Mouse (Mus musculus) layer of hippocampus, postnatal 25 days (tissue): ENCODE results near the gene Rack1. TPM values are rescaled to one million over a fixed set of nuclear protein-coding genes. Genes with fewer than 3 reads are reported as not detected.
"Not testable (repeated sequence)": the region's sequence is repeated elsewhere in the genome, so short reads cannot be mapped to it uniquely, and the experiment has no call there.

Source experiments
- DNase-seq, 2 experiments: peaks; one replicate each; pipeline ENCODE4 v3.0.0; 2022; ENCODE audit warnings: mixed read lengths in 2 of 2, low spot score in 1 of 2; ENCODE audit errors: extremely low spot score in 1 of 2
- total RNA-seq, 2 experiments: library from RNA; stranded (reverse); gene quantifications; 2 replicates each; pipeline ENCODE4 v1.2.3; 2021

Gene Rack1
- total RNA-seq, 2 experiments from 2014 or later = 227 to 260 TPM

DNA sequence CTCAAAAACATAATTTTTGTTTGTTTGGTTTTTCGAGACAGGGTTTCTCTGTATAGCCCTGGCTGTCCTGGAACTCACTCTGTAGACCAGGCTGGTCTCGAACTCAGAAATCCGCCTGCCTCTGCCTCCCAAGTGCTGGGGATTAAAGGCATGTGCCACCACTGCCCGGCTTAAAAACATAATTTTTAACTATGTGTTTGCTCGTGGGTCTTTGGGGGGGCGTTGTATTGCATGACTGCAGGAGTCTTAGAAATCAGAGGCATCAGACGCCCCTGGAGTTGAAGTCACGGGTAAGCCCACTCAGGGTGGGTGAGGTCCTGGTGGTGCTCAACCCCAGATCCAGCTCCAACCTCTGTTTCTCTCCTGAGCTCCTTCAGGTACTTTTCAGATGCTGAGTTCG is 8.2 kb upstream of the Rack1 start:
- DNase-seq = not testable (repeated sequence)

DNA sequence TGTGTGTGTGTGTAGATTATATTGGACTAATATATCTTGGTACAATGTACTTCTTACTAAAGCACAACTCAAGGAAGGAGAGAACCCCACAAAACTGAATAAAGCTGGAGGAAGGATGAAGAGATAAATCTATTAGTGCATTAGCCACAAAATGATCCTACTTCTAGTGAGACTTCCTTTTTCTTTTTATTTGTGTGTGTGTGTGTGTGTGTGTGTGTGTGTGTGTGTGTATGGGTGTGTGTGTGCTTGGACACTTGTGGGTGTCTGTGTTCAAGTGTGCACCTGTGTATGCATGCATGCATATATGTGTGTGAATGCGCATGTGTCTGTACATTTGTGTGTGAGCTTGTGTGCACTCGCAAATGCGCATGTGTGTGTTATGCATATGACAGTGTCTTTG is 6.9 kb upstream of the Rack1 start:
- DNase-seq = no peak

DNA sequence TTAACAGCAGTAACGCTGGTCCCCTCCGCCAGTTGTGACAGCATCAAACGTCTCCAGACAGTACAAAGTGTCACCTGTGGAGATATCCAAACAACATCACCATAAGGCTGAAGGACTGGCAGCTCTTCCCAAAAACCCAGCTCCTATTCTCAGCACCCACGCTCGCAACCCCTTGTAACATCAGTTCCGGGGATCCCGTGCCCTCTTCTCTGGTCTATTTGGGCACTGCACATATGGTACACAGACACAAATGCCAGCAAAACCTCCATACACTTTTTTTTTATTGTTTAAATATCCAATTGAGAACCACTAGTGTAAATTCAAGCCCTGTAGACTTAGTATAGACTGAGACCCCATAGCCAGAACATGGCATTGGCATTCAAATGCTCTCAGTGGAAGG is 4.9 kb upstream of the Rack1 start:
- DNase-seq = no peak

DNA sequence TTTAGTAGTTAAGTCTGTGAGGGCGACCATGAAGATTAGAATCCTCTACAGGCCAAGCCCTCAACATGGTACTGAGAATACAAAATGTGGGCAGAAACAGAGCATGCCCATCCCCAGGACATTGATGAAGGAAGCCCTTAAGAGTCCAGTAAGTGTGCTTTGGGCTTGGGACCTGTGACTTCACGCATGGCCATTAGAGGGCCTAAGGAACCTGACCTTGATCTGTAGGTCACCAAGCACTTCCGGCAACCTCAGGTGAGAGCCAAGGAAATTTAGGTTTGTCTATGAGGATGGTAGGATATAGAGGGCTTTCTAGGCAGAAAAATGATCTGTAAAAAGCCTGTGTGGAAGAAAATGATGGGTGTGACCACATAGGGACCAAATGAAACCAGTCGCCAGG is 3.8 kb upstream of the Rack1 start:
- no peak for DNase-seq

DNA sequence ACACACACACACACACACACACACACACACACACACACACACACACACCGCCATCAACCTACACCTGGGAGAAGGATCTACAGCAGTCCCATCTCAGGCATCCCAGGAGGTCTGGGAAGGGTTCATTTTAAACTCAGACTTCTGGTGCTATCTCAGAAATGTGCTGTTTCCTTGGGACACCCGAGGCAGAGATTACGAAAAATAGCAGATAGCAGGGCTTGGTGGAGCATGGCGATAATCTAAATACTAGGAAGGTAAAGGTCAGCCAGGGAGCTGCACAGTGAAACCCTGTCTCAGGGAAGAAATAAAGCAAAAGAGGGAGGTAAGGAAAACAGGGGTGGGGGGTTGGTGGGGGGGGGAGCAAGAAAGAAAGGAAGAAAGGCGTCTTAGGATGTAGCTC is 2.8 kb upstream of the Rack1 start:
- DNase-seq = no peak

DNA sequence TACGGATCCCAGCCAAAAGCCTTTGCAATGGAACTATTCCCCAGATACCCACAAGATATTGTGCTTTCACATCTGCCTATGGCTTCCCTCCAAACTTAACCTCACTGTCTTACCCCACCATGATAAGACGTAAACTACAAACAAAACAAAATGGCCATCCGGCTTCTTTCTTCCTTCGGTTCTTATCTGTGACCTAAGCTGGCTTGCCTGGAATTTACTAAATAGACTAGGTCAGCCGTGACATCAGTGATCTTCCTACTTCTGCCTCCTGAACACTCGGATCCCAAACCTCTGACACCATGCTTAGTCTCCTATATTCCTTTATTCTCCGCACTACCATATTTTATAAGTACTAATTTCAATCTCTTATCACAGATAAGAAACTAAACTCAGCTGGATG is 1.8 kb upstream of the Rack1 start:
- DNase-seq = no peak

DNA sequence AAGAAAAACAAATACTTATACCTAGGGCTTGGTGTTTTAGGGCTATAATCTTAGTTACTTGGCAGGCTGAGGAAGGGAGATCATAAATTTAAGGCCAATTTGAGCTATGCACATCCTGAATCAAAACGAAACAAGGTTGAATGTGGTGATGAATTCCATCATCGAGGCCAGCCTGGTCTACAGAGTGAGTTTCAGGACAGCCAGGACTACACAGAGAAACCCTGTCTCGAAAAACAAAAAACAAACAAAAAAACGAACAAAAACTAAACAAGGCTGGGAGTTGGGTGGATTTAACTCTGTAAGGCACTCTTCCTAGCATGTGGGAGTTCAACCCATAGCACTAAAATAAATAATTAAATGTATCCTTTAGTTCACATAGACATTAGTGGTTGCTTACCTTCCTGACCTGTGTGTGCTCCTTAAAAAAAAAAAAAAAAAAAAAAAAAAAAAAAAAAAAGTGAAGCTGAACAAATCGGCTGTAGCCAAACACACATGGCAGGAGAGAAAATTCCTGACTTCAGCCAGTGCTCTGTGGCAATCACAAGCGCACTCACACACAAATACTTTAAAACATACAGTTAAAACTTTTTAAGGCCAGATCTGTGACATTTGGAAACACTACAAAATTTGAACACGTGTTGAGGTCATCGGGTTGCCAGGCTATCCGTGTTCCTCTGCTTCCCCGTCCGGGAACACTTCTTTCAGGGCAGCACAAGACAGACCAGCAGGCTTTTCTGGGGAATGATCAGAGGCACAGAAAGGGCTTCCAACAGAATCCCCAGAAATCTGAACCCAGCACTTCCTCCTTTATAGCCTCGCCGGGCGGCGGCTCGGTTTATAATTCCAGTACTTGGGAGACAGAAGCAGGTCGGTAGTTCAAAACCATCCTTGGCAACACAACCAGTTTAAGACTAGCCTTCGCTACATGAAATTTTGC is 880 bp upstream of the Rack1 start:
- DNase-seq = peak in 1 of 2 experiments; percentile 40

DNA sequence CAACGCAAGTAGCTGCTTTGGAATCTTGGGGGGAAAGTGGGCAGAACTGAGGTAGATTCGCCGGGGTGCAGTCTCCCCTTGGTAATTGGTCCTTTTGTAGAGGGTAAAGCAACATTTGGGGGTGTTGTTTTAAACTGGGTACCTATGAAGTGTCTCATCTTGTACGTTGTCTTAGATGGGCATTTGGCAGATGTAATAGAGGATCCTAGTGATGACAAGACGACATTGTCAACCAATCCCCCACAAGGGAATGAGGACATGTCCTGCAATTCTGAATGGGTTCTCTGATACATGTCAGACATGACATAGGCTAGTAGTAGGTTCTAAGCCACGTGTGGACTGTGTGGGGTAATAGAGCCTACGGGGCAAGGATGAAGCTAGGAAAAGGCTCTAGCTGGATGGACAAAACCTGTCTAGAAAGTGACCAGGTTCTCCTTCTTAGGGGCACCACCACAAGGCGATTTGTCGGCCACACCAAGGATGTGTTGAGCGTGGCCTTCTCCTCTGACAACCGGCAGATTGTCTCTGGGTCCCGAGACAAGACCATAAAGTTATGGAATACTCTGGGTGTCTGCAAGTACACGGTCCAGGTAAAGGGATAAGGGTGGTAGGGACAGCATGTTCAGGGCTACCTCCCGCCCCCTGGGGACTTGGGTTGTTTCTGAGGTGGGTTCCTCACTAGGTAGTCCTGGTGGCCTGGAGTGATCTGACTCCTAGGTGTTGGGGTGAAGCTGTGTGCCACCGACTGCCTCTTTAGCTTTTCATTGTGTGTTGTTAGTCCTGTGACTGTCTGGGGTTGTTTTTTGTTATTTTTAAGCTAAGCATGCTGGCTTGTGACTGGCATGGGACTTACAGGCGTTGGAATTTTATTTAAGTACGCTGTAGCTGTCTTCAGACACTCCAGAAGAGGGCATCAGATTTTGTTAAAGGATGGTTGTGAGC is 2.0 kb downstream of the Rack1 start:
- no peak for DNase-seq

DNA sequence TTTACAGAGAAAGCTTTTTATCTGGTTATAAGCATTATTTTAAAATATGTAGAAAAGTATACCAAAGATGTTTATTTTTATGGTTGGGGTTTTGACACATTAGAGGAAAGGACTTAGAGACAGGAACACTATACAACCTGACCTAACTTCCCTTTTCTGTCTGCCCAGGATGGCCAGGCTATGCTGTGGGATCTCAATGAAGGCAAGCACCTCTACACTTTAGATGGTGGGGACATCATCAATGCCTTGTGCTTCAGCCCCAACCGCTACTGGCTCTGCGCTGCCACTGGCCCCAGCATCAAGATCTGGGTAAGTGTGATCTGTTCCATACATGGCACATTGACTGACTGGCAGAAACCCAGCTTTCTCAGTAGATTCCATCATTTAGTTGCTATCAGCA is 3.9 kb downstream of the Rack1 start:
- no peak for DNase-seq

DNA sequence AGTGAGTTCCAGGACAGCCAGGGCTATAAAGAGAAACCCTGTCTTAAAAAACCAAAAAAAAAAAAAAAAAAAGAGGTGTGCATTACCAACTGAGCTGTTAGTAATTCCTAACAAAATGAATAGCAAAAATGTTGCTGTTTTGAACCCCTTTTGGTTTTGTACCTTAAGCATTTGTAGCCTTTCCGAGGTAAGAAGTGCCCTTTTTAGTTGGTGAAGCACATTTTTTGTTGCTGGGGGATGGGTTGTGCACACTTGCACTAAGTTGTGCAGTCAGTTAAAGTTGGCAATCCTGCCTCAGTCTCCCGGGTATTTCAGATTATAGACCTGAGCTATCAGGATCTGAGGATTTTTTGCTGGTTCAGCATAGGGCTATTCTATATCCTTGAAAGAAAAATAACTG is 4.8 kb downstream of the Rack1 start:
- no peak for DNase-seq

DNA sequence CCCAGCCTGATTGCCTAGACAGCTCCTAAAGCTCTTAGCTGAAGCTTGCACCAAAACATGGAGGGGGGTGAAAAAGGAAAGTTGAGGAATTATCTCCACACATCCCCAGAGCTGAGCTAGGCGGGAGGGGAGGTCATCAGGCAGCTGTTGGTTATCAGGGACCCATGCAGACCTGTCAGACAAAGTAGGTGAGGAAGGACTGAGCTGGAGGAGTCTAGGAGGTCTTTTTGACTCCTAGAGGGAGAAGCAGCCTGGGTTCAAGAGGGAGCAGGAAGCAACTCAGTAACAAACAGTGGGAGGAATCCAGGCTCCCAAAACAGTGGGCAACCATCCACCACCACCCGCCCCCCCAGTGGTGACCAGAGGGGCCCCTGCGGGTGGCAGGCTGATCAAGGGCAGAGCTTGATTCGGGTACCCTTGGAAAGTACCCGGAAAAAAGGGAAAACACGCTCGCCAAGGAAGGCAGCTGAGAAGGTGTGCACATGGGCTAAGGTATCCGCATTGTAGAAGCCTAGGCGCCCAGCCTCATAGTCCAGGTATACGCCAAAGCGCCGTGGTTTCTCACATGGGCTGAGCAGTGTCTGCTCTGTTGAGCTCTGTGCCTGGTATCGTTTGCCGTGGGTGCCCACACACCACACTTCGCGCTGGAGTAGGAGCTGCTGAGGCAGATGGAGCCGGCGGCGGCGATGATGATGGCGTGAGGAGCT is 6.9 kb downstream of the Rack1 start:
- peak; percentile 37 to 45 for DNase-seq

DNA sequence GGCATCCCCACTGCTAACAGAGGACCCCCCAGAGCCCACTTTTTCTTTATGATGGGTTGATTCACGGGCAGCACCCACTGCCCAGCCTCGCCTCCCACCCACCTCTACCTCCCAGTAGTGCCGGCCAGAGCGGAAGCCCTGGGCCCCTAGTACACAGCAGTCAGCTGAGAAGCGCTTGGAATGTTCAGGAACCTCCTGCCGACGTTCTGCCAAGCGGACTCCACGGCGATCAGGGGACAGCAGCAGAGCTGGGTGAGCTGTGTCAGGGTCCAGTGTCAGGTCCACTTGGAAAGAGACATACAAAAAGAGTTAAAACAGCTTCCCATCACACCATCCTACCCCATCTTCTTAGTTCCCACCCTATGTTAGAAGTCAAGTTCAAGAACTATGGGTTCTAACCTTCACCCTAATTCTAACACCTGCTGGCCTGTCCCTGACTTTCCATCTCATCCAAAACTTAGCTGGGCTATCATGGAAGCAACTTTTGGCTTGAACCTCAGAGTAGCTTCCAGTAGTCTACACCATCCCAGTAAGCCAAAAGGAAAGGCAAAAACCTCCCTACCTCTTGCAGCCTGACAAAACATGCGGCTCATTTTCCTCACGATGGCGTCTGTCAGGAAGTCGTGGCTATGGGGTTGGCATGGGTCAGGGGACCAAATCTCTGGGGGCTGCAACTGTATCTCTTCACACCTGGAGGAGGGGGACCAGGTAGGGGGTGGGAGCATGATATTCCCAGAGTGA is 7.6 kb downstream of the Rack1 start:
- no peak for DNase-seq

DNA sequence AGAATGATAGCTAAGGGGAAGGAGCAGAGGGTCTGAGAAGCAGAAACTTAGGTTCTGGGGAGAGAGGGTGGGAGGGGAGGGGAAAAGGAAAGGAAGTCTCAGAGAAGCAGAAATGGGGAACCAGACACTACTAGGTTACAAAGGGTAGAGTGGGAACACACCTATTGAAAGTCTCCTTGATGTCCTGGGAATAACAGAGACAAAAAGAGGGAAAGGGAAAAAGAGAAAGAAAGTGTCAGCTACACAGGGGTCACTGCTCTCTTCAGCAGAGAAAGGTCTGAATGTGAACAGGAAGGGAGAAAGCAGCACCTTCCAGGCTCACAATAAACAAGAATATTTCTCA is 8.1 kb downstream of the Rack1 start:
- DNase-seq = no peak

DNA sequence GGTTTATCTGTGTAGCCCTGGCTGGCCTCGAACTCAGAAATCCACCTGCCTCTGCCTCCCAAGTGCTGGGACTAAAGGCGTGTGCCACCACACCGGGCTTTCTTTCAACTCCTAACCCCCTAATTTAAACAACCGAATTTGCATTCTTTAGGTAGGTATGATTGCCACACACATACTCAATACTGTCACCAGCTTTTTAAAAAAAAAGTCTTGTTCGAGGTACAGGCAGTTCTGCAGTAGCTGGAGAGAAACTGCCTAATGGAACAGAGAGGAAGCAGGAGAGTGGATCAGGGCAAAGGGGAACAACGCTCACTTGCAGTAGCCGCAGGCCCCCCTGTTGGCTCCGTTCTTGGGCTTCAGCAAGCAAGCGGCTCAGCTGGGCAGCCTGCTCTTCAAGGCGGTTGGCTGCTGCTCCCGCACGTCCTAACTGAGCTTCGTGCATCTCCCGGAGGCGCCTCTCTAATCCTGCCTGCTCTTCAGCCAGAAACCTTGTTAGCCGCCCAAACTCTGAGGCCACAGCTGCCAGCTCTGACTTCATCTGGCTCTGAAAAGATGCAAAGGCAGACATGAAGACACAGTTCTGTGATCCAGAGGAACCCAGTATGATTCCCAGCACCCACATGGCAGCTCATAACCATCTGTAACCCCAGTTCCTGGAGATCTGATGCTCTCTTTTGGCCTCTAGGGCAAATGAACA is 8.8 kb downstream of the Rack1 start:
- no peak for DNase-seq

DNA sequence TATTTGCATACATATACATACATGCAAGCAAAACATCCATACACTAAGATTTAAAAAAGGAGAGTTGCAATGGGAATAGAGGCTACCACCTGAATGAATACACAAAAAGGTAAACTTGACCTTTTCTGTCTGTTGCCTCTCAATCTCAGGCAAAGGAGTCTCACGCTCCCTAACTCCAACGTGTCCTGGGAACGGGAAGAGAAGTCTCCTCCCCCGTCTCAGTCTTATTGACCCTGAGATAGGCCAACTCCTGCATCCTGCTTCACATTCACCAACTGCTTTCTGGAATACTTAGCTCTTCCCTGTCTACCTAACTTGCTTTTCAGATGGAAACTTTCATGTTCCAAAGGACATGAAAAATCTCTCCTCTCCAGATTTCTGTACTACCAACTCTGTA is 9.3 kb downstream of the Rack1 start:
- no peak for DNase-seq

DNA sequence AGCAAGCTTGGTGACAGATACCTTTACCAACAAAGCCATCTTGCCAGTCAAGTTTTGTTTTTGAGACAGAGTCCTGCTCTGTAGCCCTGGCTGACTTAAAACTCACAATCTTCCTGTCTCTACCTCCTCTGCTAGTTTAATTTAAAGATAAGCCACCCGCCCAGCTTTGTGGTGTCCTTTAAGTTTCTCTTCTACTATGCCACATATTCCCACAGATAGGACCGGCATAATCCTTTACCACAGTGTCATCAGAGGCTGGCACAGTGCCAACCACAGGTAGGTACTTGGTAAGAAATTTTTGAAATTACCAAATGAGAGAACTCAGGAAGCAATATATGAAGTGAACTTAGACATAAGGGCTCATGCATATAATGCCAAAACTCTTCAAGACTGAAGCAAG is 10.0 kb downstream of the Rack1 start:
- no peak for DNase-seq

DNA sequence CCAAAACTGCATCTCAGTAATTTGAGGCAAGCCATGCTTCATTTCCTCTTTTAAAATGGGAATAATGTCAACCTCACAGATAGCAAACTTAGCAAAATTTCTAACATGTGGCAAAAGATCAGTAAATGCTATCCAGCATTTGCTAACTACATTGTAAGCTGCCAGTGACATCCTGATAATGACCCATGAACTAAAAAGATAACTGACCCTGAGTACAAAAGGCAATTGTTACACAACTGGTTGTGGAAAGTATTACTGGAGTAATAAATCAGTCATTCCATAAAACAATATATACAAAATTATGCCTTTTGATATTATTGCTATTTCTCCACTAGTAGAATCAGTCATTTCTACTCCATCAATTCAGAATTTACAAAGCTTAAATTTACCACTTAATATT is 13.7 kb downstream of the Rack1 start:
- DNase-seq = no peak

DNA sequence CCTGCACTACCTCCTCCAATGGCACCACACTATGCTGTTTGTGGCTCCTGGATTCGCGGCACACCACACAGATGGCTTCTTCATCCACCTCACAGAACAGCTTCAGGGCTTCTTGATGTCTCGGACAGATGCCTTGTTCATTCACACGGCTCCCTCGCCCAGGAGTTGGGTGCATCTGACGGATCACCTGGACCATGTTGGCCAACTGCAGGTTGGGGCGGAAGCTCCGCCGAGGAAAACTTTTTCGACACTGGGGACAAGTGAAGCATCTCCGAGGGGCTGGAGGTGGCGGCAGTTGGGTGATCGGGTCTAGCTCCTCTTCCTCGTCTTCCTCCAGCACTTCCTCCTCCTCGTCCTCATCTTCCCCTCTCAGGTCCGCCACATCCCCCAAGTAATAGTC is 15.7 kb downstream of the Rack1 start:
- no peak for DNase-seq

DNA sequence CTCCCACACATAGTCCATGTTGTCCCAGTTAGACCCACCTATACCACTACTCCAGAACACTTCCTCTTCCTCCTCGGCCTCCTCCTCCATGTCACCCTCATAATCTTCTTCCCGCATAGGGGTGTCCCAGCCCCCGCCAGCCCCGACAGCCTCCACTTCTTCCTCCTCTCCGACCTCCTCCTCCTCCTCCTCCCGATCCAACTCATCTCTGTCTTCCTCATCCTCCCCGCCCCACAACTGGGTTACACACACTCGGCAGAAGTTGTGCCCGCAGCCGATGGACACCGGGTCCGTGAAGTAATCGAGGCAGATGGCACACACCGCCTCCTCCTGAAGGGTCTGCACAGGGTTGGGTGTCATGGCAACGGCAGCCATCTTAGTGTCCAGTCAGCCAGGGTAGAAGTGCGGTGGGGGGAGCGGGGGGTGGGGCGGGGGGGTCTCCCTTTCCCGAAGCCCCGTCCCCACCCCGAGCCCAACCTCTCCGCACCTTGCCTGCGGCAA is 16.2 kb downstream of the Rack1 start:
- DNase-seq = peak; percentile 26 to 33
